Mouse (Mus musculus) cerebellum, adult 2 months (tissue): Measurements from ENCODE around the gene Zdhhc3.

Experiments used
- CTCF ChIP-seq: fragments of 200-500 bp; IDR thresholded peaks from 2 replicates; pipeline ENCODE4 v1.5.1; 2011; ENCODE audit warnings: low read depth, mild to moderate bottlenecking, control low read depth, low read length, moderate library complexity, borderline replicate concordance; ENCODE audit not compliant: insufficient read depth
- POLR2A ChIP-seq: fragments of 200-500 bp; IDR thresholded peaks from 2 replicates; pipeline ENCODE4 v1.6.1; 2011; ENCODE audit warnings: low read length, control low read depth, borderline replicate concordance; ENCODE audit not compliant: insufficient read depth

DNA sequence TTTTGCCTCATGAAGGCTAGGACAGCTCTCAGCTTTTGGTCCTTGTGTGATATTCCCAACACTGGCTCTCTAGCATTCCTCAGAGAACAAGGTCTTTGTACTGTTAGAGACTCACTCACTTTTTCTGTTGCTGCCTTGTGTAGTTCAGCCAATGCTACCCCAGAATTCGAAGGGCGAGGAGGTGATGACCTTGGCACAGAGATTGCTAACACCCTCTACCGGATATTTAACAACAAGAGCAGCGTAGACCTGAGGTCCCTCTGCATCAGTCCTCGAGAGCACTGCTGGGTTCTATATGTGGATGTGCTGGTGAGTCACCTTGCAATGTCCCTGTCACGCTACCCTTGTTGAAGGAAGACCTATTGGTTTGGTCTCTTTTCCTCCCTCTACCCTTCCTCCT, 14.7 kb upstream of the Zdhhc3 start:
- TF ChIP-seq POLR2A, result no peak
- no peak for TF ChIP-seq CTCF
